In genomic region chr10:25151172-25151800, GRCm38 (mm10) we compare ENCODE assay signal across 16 mouse cellular contexts.
A peak's percentile ranks its signal among the peaks of the same experiment; 100 is the strongest.
DNase-seq lines count a peak whose midpoint lies in the region; ATAC-seq lines count a peak whose summit lies in the region.
"Had no signal": no experiment of that assay in that cellular context is flagged by ENCODE, and none has a peak within 500 bp of the region (broad histone marks: within the 10 kb centered on the region; RNA-seq: fewer than 3 reads in every experiment).

No protein-coding gene starts in this region.

- H3K4me2 ChIP-seq in forebrain, embryonic 15.5 days (replicated peaks) = no peak overlapping the region
- H3K4me2 ChIP-seq in heart, embryonic 11.5 days = no peak overlapping the region
- H3K4me2 ChIP-seq: kidney, embryonic 15.5 days; lung, embryonic 14.5 days had no signal

- no peak overlapping the region for H3K27ac ChIP-seq in forebrain, embryonic 15.5 days (replicated peaks)
- H3K27ac ChIP-seq in heart, embryonic 11.5 days (ENCODE audit: low read depth, low read length) = no peak overlapping the region
- H3K27ac ChIP-seq: kidney, embryonic 15.5 days; stomach, postnatal 0 days had no signal

- WGBS in forebrain, embryonic 15.5 days = 92% methylated on average over 7 of the region's 7 CpGs
- WGBS in heart, embryonic 11.5 days (ENCODE audit: insufficient replicate concordance) = 84% methylated on average over 7 of the region's 7 CpGs

- no peaks in the 10 kb centered on the region for H3K27me3 ChIP-seq in forebrain, embryonic 15.5 days
- no peaks in the 10 kb centered on the region for H3K27me3 ChIP-seq in heart, embryonic 11.5 days (ENCODE audit: control insufficient read depth, insufficient read depth, low read length)
- H3K27me3 ChIP-seq: kidney, embryonic 15.5 days had no signal

- H3K9ac ChIP-seq in forebrain, embryonic 15.5 days (replicated peaks) = no peak overlapping the region
- no peak overlapping the region for H3K9ac ChIP-seq in heart, embryonic 11.5 days (ENCODE audit: low read depth, low read length)
- H3K9ac ChIP-seq: kidney, embryonic 15.5 days; lung, embryonic 14.5 days had no signal

- no peak overlapping the region for H3K4me3 ChIP-seq in forebrain, embryonic 15.5 days
- no peak overlapping the region for H3K4me3 ChIP-seq in heart, embryonic 11.5 days (ENCODE audit: low read depth, low read length)
- H3K4me3 ChIP-seq: kidney, embryonic 15.5 days had no signal

- no peak for ATAC-seq in forebrain, embryonic 15.5 days (replicated peaks)
- no peak for ATAC-seq in heart, embryonic 11.5 days (replicated peaks; ENCODE audit: insufficient number of reproducible peaks, low FRiP score, low TSS enrichment)

- no peaks in the 10 kb centered on the region for H3K36me3 ChIP-seq in forebrain, embryonic 15.5 days
- no peaks in the 10 kb centered on the region for H3K36me3 ChIP-seq in heart, embryonic 11.5 days (ENCODE audit: control insufficient read depth, insufficient read depth, low read length)
- H3K36me3 ChIP-seq: kidney, embryonic 15.5 days had no signal

- DNase-seq in layer of hippocampus, adult 18-20 months (ENCODE audit: low spot score in 2 of 2) = peak; percentile 50 to 79
- DNase-seq in layer of hippocampus, postnatal 10 days (ENCODE audit: low spot score in 2 of 2) = no peak
- peak; percentile 30 for DNase-seq in A20 (ENCODE audit: low read depth, low spot score)
- DNase-seq in NIH3T3 (ENCODE audit: low read depth) = peak; percentile 11
- DNase-seq in layer of hippocampus, adult 9-11 months = peak; percentile 81
- DNase-seq: adrenal gland, adult 2 months; cerebellum, adult 9-10 months; embryo, embryonic 11 days; heart, adult 11 months; liver; lung, embryonic 14.5 days; thymus, postnatal 36 days had no signal

- no peaks in the 10 kb centered on the region for H3K9me3 ChIP-seq in forebrain, embryonic 15.5 days
- no peaks in the 10 kb centered on the region for H3K9me3 ChIP-seq in heart, embryonic 11.5 days (replicated peaks; ENCODE audit: control insufficient read depth, low read length)
- H3K9me3 ChIP-seq: kidney, embryonic 15.5 days had no signal

- peaks cover 1% of the 10 kb centered on the region; the same call in 1 of the 2 replicates for H3K4me1 ChIP-seq in forebrain, embryonic 15.5 days
- no peaks in the 10 kb centered on the region for H3K4me1 ChIP-seq in heart, embryonic 11.5 days (ENCODE audit: control insufficient read depth, insufficient read depth, low read length)
- H3K4me1 ChIP-seq: kidney, embryonic 15.5 days had no signal

Comparison
In these comparisons a context has a peak if more than half of its experiments do, and no peak if none do; other contexts are left out.
1. DNase-seq: peak in layer of hippocampus, adult 18-20 months (2 of 2), A20 (single experiment), NIH3T3 (single experiment) and layer of hippocampus, adult 9-11 months (single experiment); none in layer of hippocampus, postnatal 10 days (0 of 2).